Mouse (Mus musculus): Measurements from ENCODE around the gene Snupn. TPM values are rescaled to one million over a fixed set of nuclear protein-coding genes. Genes with fewer than 3 reads are reported as not detected.

Gene Snupn
- 18.0 and 19.7 TPM in 2 replicates for polyA plus RNA-seq (2021; fragmentation: Nextera tagmentation)
- long read RNA-seq, experiment 1, transcript Snupn-201 (9 exons, 1,391 nt), result major isoform, 19 of 21 reads
- long read RNA-seq, experiment 1, partial matches to known transcripts, result 2 of 21 reads
- long read RNA-seq, experiment 1, other reads (novel, unspliced or antisense), result 0 of 21 reads
- long read RNA-seq, experiment 2, transcript Snupn-201 (9 exons, 1,391 nt), result major isoform, 55 of 68 reads
- long read RNA-seq, experiment 2, partial matches to known transcripts, result 4 of 68 reads
- long read RNA-seq, experiment 2, other reads (novel, unspliced or antisense), result 9 of 68 reads

DNA sequence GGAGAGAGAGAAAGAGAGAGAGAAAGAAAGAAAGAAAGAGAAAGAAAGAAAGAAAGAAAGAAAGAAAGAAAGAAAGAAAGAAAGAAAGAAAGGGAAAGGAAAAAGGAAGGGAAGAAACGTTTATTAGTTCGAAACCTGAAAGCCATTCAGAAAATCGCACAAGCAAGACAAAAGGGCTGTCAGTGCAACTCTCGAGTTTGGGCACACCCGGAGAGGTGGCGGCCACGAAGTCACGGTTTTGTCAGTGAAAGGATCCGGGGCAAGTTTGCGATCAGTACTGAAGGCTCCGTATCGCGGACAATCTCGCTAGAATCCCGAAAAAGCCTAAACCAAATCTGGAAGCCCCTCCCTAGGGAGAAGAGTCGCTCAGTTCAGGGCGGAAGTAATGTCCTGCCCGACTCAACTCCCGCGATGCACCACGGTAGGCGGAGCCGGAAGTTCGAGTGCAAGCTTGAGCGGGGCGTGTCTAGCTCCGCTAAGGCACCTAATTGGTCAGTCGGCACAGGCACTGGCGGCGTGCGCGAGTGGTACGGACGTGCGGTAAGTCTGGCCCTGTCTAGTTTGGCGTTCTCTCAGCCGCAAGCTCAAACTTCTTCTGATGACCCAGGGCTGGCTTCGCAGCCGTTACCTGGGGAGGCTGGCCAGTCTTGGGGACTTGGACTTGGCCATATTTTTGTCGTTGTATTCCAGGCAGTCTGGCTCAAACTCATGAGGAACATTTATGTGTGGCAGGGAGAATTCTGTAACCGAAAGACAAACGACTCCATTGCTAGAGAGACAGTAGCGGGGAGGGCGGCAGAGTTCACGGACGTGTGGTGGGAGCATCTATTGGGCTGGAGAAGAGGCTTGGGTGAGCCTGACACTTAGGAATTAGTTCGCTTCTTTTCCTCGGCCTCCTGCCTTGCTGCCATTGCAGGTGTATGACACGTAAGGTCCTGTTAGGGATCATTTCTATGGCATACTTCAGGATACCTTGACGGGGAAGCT, at the start of gene Snupn:
TSS of gene Snupn (plus strand) at position 465 of the 987 bp plus-strand sequence.

DNA sequence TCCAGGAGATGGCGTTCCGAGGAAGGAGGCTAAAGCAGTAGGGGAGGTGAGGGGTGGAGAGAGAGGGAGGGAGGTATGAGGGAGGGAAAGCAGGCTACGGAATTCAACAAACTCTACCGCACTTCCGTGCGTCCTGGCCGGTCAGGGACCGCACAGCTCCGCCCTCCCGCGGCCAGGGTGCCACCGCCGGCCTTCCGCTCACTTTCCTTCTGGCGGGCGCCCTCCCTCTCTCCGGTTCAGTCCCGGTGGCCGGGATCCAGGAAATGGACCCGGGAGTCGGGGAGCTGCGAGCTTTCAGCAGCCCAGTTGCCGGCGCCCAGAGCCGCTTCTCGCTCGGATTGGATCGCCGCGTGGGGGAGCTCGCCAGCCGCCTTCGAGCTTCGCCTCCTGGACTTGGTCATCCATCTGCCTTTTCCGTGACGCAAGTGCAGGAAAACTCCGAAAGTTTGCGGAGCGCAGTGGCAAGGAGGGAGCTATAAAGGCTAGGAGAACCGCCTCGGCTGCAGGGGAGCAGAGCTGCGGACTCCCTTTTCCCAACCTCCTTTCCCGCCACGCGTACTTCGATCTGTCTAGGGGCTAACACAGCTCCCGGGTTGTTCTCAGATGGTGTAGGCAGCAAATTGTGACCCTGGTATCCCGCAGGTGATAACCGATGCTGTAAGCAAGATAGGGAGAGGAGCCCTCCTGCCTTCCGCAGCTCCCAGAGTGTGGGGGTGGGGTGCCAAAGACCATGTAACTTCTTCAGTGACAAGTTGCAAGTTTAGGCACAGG, 22.5 kb upstream of the Snupn start, which contains the start of gene Snx33:
TSS of gene Snx33 (minus strand) at position 331 of the 771 bp plus-strand sequence.

GRCm38 (mm10) chr9:56937223-56938160, 13.2 kb upstream of the Snupn start, which contains the start of gene Imp3:
Imp3 (plus strand) TSS chr9:56937475.

GRCm38 (mm10) chr9:56994286-56995197, 43.9 kb downstream of the Snupn start, which contains the start of gene Ptpn9:
Ptpn9 (plus strand) TSS chr9:56994923.

Other genes starting within 250 kb of the Snupn start
- 64.1 and 67.8 TPM in 2 replicates for gene Lingo1, start 154.4 kb upstream of the Snupn start, polyA plus RNA-seq (2021; fragmentation: Nextera tagmentation)
- gene Odf3l1, start 86.2 kb upstream of the Snupn start, polyA plus RNA-seq (2021; fragmentation: Nextera tagmentation), result 0.15 and 0.26 TPM in 2 replicates
- gene Cspg4, start 85.8 kb upstream of the Snupn start, polyA plus RNA-seq (2021; fragmentation: Nextera tagmentation), result 5.4 and 7.2 TPM in 2 replicates
- 3.8 and 4.0 TPM in 2 replicates for gene Snx33, start 22.5 kb upstream of the Snupn start, polyA plus RNA-seq (2021; fragmentation: Nextera tagmentation)
- gene Imp3, start 13.4 kb upstream of the Snupn start, polyA plus RNA-seq (2021; fragmentation: Nextera tagmentation), result 88.0 and 89.6 TPM in 2 replicates
- gene Ptpn9, start 44.0 kb downstream of the Snupn start, polyA plus RNA-seq (2021; fragmentation: Nextera tagmentation), result 9.2 and 10.4 TPM in 2 replicates
- 3.8 and 6.9 TPM in 2 replicates for gene Sin3a, start 121.2 kb downstream of the Snupn start, polyA plus RNA-seq (2021; fragmentation: Nextera tagmentation)
- gene Man2c1, start 179.8 kb downstream of the Snupn start, polyA plus RNA-seq (2021; fragmentation: Nextera tagmentation), result 16.8 and 17.6 TPM in 2 replicates
- 3.7 and 4.5 TPM in 2 replicates for gene Neil1, start 197.4 kb downstream of the Snupn start, polyA plus RNA-seq (2021; fragmentation: Nextera tagmentation)
- gene Commd4, start 207.5 kb downstream of the Snupn start, polyA plus RNA-seq (2021; fragmentation: Nextera tagmentation), result 147 and 148 TPM in 2 replicates